ENCODE assay signal across 12 mouse cellular contexts in the genomic region with DNA sequence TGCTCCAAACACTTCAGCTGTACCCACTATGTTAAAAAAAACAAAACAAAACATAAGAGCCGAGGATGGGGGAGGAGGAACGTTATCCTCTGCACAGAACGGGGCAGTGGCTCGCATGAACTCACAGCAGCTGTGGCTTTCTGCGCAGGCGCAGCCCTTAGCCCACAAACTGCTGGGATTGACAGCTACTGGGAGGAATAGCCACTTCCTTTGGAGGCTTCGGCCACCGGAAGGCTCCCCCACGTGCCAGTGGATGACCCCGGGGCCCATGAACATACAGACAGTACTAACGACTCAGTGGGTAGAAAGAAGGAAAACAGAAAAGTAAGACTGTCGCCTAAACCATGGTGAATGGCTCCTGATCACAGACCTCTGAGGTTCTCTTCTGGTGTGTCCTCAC. TPM values are rescaled to one million over a fixed set of nuclear protein-coding genes. Genes with fewer than 3 reads are reported as not detected.
DNase-seq lines count a peak whose midpoint lies in the region; ATAC-seq and TF ChIP-seq lines count a peak whose summit lies in the region.
"Had no signal": no experiment of that assay in that cellular context is flagged by ENCODE, and none has a peak within 500 bp of the region (broad histone marks: within the 10 kb centered on the region; RNA-seq: fewer than 3 reads in every experiment).

No protein-coding gene starts in this region.

- DNase-seq in frontal cortex, adult 2 months (ENCODE audit: extremely low spot score in 1 of 2, low spot score in 1 of 2) = no peak
- DNase-seq in layer of hippocampus, adult 2 months (ENCODE audit: low spot score in 2 of 2) = no peak
- no peak for DNase-seq in layer of hippocampus, adult 9-11 months
- peak; percentile 56 for DNase-seq in thymus, postnatal 4 days
- DNase-seq in thymus, adult 18-20 months = no peak
- DNase-seq in urinary bladder, postnatal 14 days (ENCODE audit: low spot score) = no peak
- DNase-seq: gastrocnemius, postnatal 36 days; right cerebral cortex, postnatal 4 days had no signal

- no peaks in the 10 kb centered on the region for H3K9me3 ChIP-seq in neural tube, embryonic 15.5 days (replicated peaks)
- H3K9me3 ChIP-seq: hindbrain, embryonic 13.5 days; limb, embryonic 15.5 days had no signal

- ATAC-seq in frontal cortex, adult (ENCODE audit: low TSS enrichment) = peak; percentile 31; the same call in 1 of the 2 replicates
- ATAC-seq in neural tube, embryonic 15.5 days (ENCODE audit: low FRiP score) = no peak

- H3K27ac ChIP-seq in layer of hippocampus, adult 2 months = 0 out of 2 replicates have a peak overlapping the region, but pooled peaks have one; percentile 12
- H3K27ac ChIP-seq in neural tube, embryonic 15.5 days (replicated peaks) = 0 out of 2 replicates have a peak overlapping the region, but pooled peaks have one; percentile 5
- H3K27ac ChIP-seq: limb, embryonic 15.5 days had no signal

- 79% methylated on average over 12 of the region's 12 CpGs for WGBS in neural tube, embryonic 15.5 days

- H3K4me1 ChIP-seq in neural tube, embryonic 15.5 days = peaks cover 5% of the 10 kb centered on the region; the same call in 1 of the 2 replicates

- no peak for TF ChIP-seq CTCF in layer of hippocampus, adult 2 months (conservative IDR thresholded peaks at IDR 0.05)

- 0 out of 2 replicates have a peak, but pooled peaks cover 6% of the 10 kb centered on the region for H3K36me3 ChIP-seq in neural tube, embryonic 15.5 days
- H3K36me3 ChIP-seq: limb, embryonic 15.5 days had no signal

- H3K27me3 ChIP-seq in neural tube, embryonic 15.5 days (replicated peaks) = no peaks in the 10 kb centered on the region
- H3K27me3 ChIP-seq: hindbrain, embryonic 13.5 days; limb, embryonic 15.5 days had no signal

- no peak overlapping the region for H3K9ac ChIP-seq in neural tube, embryonic 15.5 days (replicated peaks)
- H3K9ac ChIP-seq: hindbrain, embryonic 13.5 days; limb, embryonic 15.5 days had no signal

- H3K4me2 ChIP-seq in neural tube, embryonic 15.5 days = no peak overlapping the region
- H3K4me2 ChIP-seq: hindbrain, embryonic 13.5 days; limb, embryonic 15.5 days had no signal

- H3K4me3 ChIP-seq in layer of hippocampus, adult 2 months = no peak overlapping the region
- no peak overlapping the region for H3K4me3 ChIP-seq in neural tube, embryonic 15.5 days (replicated peaks)
- H3K4me3 ChIP-seq: hindbrain, embryonic 13.5 days; limb, embryonic 15.5 days had no signal

RNA-seq across cellular contexts. Expression of gene Hbp1, which starts 34.3 kb away (rescaled TPM):
- polyA plus RNA-seq in frontal cortex, adult 2 months (2012; rRNA removed) = 42.6 and 43.3 TPM in 2 replicates
- total RNA-seq in layer of hippocampus, adult 2 months (2021) = 10 to 100 TPM; 26.4 to 28.8 TPM
- 39.1 and 51.9 TPM in 2 replicates for polyA plus RNA-seq in neural tube, embryonic 15.5 days (2015; fragmentation: Nextera tagmentation; extraction: Ambion mirVana)
